Mouse (Mus musculus): ENCODE measurements around the gene Fat1.

DNA sequence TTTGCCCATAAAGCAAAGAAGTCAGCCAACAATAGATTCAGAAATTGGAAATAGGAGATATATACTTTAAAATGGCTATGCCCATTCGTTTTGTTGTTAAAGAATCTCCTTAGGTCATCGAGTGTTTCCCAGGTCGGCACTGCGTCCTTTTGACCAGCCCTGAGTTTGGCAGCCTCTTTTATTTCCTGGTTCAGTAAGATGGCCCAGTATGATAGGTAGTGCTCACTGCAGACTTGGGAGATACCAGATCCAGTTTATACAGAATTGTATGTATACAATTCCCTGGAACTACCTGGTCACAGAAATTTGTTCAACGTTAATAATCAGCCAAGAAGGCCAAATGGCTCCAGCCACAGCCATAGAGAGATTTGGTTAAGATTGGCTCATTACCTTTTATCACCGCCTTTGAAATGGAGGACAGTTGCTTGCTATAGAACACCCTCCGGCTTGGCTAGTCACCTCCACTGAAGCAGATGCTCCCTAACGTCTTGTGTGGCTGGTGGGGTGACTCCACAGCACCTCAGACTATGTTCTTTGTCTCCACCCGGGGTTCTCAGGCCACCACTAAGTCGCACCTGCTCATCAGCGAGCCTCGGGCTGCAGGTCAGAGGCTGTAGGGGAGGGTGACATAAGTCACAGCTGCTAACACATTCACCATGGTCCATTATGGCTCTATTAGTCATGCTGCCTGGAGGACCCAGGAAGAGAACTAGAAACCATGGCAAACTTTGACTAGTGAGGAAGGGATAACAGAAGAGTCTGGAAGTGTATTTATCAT, 23.9 kb upstream of the Fat1 start:
- no peak for TF ChIP-seq CTCF (IDR thresholded peaks at IDR 0.05; ENCODE audit: low read depth, low read length)
- TF ChIP-seq POLR2A (IDR thresholded peaks at IDR 0.05; ENCODE audit: borderline replicate concordance, low read depth, low read length) = no peak
